Mouse (Mus musculus) left cerebral cortex, postnatal 36 days (tissue): Measurements from ENCODE around the gene Ahdc1. TPM values are rescaled to one million over a fixed set of nuclear protein-coding genes. Genes with fewer than 3 reads are reported as not detected.

Experiments used
- DNase-seq, 2 experiments: peaks; one replicate each; pipeline ENCODE4 v3.0.0; 2021 to 2022; ENCODE audit warnings: low spot score in 2 of 2, mixed read lengths in 1 of 2
- intact Hi-C: fragments of 180-260 bp; cut with DNase I; formaldehyde crosslinking; loops from one replicate; pipeline ENCODE4 v1.15.1; 2025
- total RNA-seq, 2 experiments: library from RNA; stranded (reverse); gene quantifications; 2 replicates each; pipeline ENCODE4 v1.2.3; 2021

Ahdc1 gene
- total RNA-seq, 2 experiments from 2014 or later, result 91.3 to 110 TPM

GRCm38 (mm10) chr4:133108481-133109334, 97.6 kb downstream of the Ahdc1 start:
- no peak for DNase-seq
- intact Hi-C loops, result no loop called here

DNA sequence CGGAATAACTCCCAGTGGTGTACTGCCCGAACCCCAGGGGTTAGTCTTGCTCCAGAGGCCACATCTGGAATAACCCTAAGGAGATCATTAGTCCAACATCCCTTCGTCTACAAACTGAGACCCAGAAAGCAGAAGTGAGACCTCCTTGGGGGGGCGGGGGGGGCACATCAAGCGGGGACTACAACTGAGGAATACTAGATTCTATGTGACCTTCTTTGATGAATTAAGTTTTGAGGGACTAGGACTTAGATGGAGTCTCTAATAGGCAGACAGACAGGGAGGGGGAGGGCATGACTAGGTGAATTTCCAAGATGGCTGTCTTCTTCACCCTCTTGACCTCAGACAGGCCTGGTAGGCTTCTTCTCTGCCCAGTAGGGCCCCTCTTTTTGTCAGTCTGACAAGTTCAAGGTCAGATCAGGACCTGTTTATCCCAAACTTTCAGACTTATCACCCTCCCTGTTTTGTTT, 98.3 kb downstream of the Ahdc1 start:
- intact Hi-C loops, result no loop called here
- no peak for DNase-seq

- intact Hi-C loops, result loop anchor here (10.0 kb wide), 1 partner anchor 168 kb away; no protein-coding TSS in a partner anchor
- DNase-seq, result no peak
Observed at GRCm38 (mm10) chr4:133112175-133112838, 101.2 kb downstream of the Ahdc1 start.

DNA sequence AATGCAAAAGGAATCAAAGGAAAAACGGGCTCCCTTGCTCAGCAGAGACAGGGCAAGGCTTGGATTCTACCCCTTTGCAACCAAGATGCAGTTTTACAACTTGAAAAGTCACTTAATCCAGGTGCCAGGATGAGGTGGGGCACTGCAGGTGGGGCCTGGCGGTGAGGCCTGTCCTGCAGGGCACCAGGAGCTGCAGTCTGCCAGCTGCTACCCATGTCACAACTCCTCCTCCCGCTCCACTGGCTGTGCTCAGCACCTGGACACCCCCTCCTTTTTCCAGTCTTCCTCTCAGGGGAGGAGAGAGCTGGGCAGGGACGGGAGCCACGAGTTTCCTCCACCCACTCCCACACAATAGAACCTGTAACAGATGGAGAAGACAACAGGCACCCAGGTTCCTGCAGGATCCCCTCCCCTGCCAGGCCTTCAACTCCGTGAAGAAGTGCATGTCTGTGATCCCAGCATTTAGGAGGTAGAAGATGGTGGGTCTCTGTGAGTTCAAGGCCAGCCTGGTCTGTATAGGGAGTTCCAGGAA, 102.4 kb downstream of the Ahdc1 start:
- intact Hi-C loops, result loop anchor here (10.0 kb wide), 1 partner anchor 169 kb away; no protein-coding TSS in a partner anchor
- no peak for DNase-seq

GRCm38 (mm10) chr4:133114762-133115161, 103.7 kb downstream of the Ahdc1 start:
- DNase-seq, result no peak
- intact Hi-C loops, result loop anchor here (10.0 kb wide), 1 partner anchor 170 kb away; no protein-coding TSS in a partner anchor

DNA sequence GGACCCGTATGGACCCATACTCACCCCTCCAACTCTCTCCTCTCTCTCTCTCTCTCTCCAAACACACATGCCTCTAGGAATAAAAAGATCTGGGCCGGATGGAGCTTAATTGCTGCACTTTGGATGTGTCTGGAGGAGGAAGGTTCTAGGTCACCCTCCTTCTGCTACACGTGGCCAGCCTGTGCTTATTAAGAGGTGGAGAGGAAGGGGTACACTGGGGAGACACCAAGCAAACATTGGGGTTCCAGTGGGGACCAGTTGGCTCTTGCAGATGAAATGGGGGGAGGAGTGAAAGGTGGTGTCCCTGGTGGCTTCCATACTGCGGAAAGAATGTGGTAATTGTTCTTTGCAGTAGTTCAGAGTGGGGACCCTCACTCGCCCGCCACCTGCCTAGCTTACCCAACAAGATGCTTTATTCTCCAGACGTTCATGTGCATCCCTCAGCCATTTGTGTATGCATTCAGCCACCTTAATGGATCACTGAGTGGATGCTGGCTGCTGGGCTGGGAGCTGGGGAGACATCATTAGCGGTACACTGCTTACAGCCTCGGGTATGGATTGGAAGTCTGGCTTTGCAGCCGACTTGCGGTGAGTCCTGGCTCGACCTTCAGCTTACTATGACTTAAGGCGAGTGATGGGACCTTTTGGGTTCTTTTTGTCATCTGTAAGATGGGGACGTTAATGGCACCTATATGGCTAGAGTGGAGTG, 104.8 kb downstream of the Ahdc1 start:
- DNase-seq, result no peak
- intact Hi-C loops, result loop anchor here (10.0 kb wide), 1 partner anchor 171 kb away; no protein-coding TSS in a partner anchor

GRCm38 (mm10) chr4:133116756-133117470, 105.9 kb downstream of the Ahdc1 start:
- DNase-seq, result no peak
- intact Hi-C loops, result loop anchor here (10.0 kb wide), 1 partner anchor 172 kb away; no protein-coding TSS in a partner anchor

GRCm38 (mm10) chr4:133117556-133118411, 106.7 kb downstream of the Ahdc1 start:
- intact Hi-C loops, result loop anchor here (10.0 kb wide), 1 partner anchor 173 kb away; no protein-coding TSS in a partner anchor

GRCm38 (mm10) chr4:133118775-133119375, 107.8 kb downstream of the Ahdc1 start:
- intact Hi-C loops, result loop anchor here (10.0 kb wide), 1 partner anchor 174 kb away; no protein-coding TSS in a partner anchor
- no peak for DNase-seq

More at GRCm38 (mm10) chr4:133117556-133118411, 106.7 kb downstream of the Ahdc1 start:
- no peak for DNase-seq

DNA sequence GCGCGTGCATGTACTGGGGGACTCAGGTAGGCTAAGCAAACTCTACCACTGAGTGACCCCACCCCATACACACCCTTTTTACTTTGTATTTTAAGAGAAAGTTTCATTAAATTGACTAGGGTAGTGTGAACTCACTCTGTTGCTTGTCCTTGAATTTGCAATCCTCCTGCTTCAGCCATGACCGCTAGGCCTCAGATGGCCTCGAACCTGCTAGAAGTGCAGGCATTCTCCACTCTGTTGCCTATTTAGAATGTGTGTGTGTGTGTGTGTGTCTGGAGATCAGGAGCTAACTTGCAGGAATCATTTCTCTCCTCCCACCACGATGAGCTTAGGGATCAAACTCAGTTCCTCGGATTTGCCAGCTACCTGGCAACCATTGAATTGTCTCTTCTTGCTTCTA, 108.5 kb downstream of the Ahdc1 start:
- intact Hi-C loops, result loop anchor here (10.0 kb wide), 1 partner anchor 175 kb away; no protein-coding TSS in a partner anchor
- DNase-seq, result no peak

- intact Hi-C loops, result no loop called here
- peak in 1 of 2 experiments; percentile 30 for DNase-seq
Observed at GRCm38 (mm10) chr4:133120833-133121321, 109.8 kb downstream of the Ahdc1 start.

DNA sequence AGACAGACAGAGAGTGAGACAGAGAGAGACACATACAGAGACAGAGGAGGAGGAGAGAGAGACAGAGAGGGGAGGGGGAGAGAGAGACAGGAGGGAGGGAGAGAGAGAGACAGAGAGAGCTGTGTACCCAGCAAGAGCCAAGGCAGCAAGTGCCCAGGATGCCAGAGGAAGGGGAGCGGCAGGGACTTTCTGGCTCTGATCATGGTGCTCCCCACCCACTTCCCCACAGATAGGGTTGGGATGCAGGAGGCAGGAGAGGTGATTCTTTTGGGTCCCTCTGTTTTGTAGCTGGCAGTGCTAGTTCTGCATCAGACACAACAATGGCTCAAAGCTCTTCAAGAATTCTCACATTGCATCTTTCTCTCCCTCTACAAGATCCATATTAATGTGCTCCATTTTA, 110.4 kb downstream of the Ahdc1 start:
- intact Hi-C loops, result no loop called here
- no peak for DNase-seq

DNA sequence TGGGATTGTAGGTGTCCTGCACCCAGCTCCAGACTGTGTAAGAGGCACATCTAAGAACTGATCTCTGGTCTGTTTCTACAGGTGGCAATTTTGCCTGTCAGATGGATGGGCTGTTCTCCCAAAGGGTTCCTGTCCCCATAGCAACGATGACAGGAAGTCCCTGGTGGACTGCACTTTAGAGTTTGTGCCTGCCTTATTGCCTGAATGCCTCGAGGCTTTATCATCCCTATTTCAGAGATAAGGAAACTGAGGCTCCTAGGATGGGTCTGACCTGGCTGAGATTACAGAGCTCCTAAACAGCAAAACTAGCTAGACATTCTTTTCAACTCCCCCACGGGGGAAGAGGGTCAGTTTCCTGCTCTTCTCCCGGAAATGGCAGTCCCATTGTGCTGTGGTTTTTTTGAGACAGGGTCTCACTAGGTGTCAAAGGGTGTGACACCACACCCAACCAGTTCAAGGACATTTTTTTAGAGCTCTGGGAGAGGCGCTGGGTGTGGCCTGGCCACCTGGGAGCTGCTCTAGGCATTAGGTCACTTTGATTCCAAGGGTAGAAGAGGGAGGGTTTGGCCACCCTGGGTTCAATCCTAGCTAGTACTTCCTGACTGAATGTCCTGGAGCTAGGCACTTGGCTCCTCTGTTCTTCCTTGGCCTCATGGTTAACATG, 111.0 kb downstream of the Ahdc1 start:
- intact Hi-C loops, result no loop called here
- no peak for DNase-seq

GRCm38 (mm10) chr4:133127079-133127478, 116.0 kb downstream of the Ahdc1 start:
- intact Hi-C loops, result loop anchor here (5.0 kb wide), 1 partner anchor 115 kb away; the partner anchor contains the start of gene Ahdc1
- no peak for DNase-seq
